Mouse (Mus musculus) testis, adult 2 months (tissue): Measurements from ENCODE around the gene Kcna2.

Source experiments
- CTCF ChIP-seq: fragments of 200-500 bp; IDR thresholded peaks from 2 replicates; pipeline ENCODE4 v1.5.1; 2012; ENCODE audit warnings: low read depth, mild to moderate bottlenecking, inconsistent platforms, low read length, moderate library complexity; ENCODE audit not compliant: control insufficient read depth, insufficient read depth, insufficient replicate concordance
- POLR2A ChIP-seq: fragments of 200-500 bp; IDR thresholded peaks from 2 replicates; pipeline ENCODE4 v1.6.1; 2012; ENCODE audit warnings: low read depth, mild to moderate bottlenecking, inconsistent platforms, low read length, moderate library complexity; ENCODE audit not compliant: control insufficient read depth

DNA sequence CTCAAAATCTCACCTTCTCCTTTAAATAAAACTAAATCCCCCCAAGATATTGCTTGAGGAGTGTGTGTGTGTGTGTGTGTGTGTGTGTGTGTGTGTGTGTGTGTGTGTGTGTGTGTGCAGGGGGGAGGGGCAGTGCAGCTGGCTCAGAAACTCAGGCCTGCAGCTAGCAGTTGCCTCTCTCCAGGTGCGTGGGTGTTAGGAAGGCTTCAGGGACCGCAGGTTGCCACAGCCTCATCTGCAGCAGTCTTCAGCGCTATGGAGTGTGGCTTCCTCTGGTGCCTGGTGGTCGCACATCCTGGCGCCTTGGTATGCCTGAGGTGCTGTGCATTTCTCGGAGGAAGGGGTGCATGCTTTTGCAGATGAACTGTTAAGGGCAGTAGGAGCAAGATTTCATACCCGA is 10.9 kb upstream of the Kcna2 start:
- TF ChIP-seq POLR2A (no peak), CTCF (no peak)
